Mouse (Mus musculus): ENCODE measurements around the gene Tmbim6.

- no peak for TF ChIP-seq EP300 (IDR thresholded peaks at IDR 0.05; ENCODE audit: insufficient read depth, low read depth, low read length)
- TF ChIP-seq CTCF (IDR thresholded peaks at IDR 0.05), result peak; percentile 40
- TF ChIP-seq POLR2A (IDR thresholded peaks at IDR 0.05; ENCODE audit: insufficient read depth, low read depth, low read length), result no peak
Measured at GRCm38 (mm10) chr15:99411747-99412146, 19.1 kb downstream of the Tmbim6 start.
